Mouse (Mus musculus): Measurements from ENCODE around the gene Prss36. TPM values are rescaled to one million over a fixed set of nuclear protein-coding genes. Genes with fewer than 3 reads are reported as not detected.
A peak's percentile ranks its signal among the peaks of the same experiment; 100 is the strongest.

Gene Prss36
- 11.0 and 12.2 TPM in 2 replicates for polyA plus RNA-seq (2014; fragmentation: Nextera tagmentation; extraction: Ambion mirVana)

DNA sequence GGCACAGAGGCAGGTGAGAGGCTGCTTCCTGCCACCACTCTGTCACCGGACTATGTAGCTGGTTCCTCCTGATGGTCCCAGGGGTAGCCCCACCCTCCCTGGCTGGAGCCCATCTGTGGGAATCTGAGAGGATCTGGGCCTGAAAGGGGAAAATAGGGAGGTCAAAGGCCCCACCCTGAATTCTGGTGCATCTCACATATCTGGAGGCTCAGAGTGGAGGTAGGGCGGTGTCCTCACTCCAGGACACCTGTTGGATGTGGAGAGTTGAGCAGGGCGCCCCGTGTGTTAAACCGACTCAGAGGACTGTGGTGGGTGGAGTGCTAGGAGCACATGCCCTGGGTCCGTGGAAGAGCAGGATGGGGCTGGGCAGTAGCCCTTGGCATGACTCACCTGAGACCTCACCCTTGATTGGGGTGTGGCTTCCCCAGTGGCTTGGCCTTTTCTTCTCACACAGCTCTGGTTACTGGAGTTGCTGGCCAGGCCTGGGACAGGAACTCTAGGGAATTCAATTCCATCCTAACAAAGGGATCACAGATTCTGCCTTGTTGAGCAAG, at the start of gene Prss36:
Gene Prss36 (minus strand): TSS at position 256 of the 554 bp plus-strand sequence.
- no peak within 1 kb of the TSS for H3K27ac ChIP-seq (replicated peaks; ENCODE audit: low read depth, low read length)
- 67% methylated on average over 6 of the region's 6 CpGs for WGBS

DNA sequence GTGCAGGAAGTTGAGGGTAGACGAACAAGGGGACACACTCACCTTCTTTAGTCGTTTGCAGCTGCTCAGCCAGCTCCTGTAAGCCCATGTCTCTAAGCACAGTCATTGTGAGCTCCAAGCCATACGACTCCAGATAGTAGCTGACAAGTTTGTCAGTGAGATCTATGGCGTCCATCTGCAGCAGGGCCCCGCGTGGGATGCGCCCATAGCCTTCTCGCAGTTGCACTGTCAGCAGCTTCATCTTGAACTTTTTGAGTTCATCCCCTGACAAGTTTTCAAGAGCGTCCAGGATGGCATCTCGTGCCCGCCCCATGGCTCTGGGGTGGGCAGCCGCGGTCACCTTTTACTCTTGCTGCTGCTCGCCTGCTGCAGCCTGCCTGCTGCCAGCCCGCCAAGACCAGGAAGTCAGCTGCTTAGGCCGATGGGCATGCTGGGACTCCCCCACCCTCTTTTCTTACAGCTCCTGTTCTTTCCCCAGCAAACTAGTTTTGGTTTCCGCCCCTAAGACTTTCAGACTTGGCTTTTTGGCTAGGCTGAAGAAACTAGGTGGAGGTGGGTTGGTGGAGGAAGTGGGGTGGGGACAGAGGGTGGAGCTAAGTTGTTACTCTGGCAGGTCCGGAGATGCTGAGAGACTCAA, 46.9 kb upstream of the Prss36 start, which contains the start of gene Pycard:
Gene Pycard (minus strand): TSS at position 527 of the 637 bp plus-strand sequence.
- peak within 1 kb of the TSS; percentile 39 for H3K9ac ChIP-seq (replicated peaks; ENCODE audit: low read length)
- peak within 1 kb of the TSS; percentile 29 for H3K4me2 ChIP-seq (ENCODE audit: low read depth, low read length)
- H3K36me3 ChIP-seq (replicated peaks; ENCODE audit: control insufficient read depth, insufficient read depth, low read depth, low read length) = no peaks in the 10 kb centered on the region; the same call in 1 of the 2 replicates
- ATAC-seq (replicated peaks; ENCODE audit: insufficient number of reproducible peaks, low FRiP score, low TSS enrichment, low read depth) (no peak), DNase-seq (ENCODE audit: low spot score) (peak; percentile 31)
- WGBS = 19% methylated on average over 18 of the region's 18 CpGs
- H3K27ac ChIP-seq (replicated peaks; ENCODE audit: low read depth, low read length) = no peak within 1 kb of the TSS
- H3K27me3 ChIP-seq (ENCODE audit: control insufficient read depth, insufficient read depth, low read length) = no peaks in the 10 kb centered on the region
- no peak within 1 kb of the TSS for H3K4me3 ChIP-seq (ENCODE audit: low read depth, low read length)
- H3K4me1 ChIP-seq (ENCODE audit: control insufficient read depth, insufficient read depth, low read length) = no peaks in the 10 kb centered on the region
- H3K9me3 ChIP-seq (replicated peaks; ENCODE audit: control insufficient read depth, low read length) = no peaks in the 10 kb centered on the region

More for the DNA sequence above, at the start of gene Prss36:
- H3K9ac ChIP-seq (replicated peaks; ENCODE audit: low read length) = no peak within 1 kb of the TSS
- H3K4me3 ChIP-seq (ENCODE audit: low read depth, low read length) = no peak within 1 kb of the TSS
- ATAC-seq (replicated peaks; ENCODE audit: insufficient number of reproducible peaks, low FRiP score, low TSS enrichment, low read depth) = no peak
- no peaks in the 10 kb centered on the region for H3K4me1 ChIP-seq (ENCODE audit: control insufficient read depth, insufficient read depth, low read length)
- peaks cover 16% of the 10 kb centered on the region for H3K27me3 ChIP-seq (ENCODE audit: control insufficient read depth, insufficient read depth, low read length)
- no peak for DNase-seq (ENCODE audit: low spot score)
- H3K9me3 ChIP-seq (replicated peaks; ENCODE audit: control insufficient read depth, low read length) = no peaks in the 10 kb centered on the region
- no peak within 1 kb of the TSS for H3K4me2 ChIP-seq (ENCODE audit: low read depth, low read length)
- H3K36me3 ChIP-seq (replicated peaks; ENCODE audit: control insufficient read depth, insufficient read depth, low read depth, low read length) = no peaks in the 10 kb centered on the region

DNA sequence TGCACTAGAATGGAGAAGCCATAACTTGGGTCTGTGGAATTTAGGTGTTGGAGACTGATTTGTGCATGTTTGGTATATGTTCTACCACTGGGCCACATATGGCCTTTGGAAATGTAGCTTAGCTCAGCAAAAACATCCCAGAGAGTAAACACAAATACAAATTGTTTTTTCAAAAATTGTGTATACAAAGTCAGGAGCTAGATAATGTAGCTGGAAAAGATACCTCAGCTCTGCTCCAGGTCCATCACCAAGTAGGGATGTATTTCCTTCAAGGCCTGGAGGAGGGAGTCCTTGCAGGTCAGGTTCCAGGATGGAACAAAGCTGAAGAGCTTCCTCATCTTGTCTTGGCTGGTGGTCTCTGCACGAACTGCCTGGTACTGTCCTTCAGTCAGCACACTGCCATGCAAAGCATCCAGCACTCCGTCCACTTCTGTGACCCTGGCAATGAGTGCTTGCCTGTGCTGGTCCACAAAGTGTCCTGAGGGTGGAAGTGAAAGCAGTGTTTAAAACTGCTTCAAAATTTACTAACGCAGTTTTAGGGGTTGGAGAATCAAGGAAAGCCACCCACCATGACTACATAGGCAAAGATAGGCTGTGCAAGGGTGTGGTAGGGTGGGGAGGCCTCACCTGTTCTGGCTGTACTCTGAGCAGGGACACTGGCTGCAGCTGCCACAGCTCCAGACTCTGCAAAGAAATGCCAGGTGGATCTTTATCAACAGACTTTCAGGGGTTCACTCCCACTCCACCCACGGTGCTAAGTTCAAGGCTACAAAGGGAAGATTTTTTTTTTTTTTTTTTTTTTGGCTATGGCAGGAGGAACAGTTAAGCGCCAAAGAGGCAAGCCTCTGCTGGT, 46.2 kb upstream of the Prss36 start:
- no peak for DNase-seq (ENCODE audit: low spot score)
- H3K4me2 ChIP-seq (ENCODE audit: low read depth, low read length) = no peak overlapping the region; the same call in 1 of the 2 replicates
- H3K9ac ChIP-seq (replicated peaks; ENCODE audit: low read length) = no peak overlapping the region; the same call in 1 of the 2 replicates
- H3K9me3 ChIP-seq (replicated peaks; ENCODE audit: control insufficient read depth, low read length) = no peaks in the 10 kb centered on the region
- no peak for ATAC-seq (replicated peaks; ENCODE audit: insufficient number of reproducible peaks, low FRiP score, low TSS enrichment, low read depth)
- H3K27me3 ChIP-seq (ENCODE audit: control insufficient read depth, insufficient read depth, low read length) = no peaks in the 10 kb centered on the region
- H3K4me3 ChIP-seq (ENCODE audit: low read depth, low read length) = no peak overlapping the region
- no peaks in the 10 kb centered on the region for H3K4me1 ChIP-seq (ENCODE audit: control insufficient read depth, insufficient read depth, low read length)
- 44% methylated on average over 5 of the region's 5 CpGs for WGBS
- no peaks in the 10 kb centered on the region; the same call in 1 of the 2 replicates for H3K36me3 ChIP-seq (replicated peaks; ENCODE audit: control insufficient read depth, insufficient read depth, low read depth, low read length)
- H3K27ac ChIP-seq (replicated peaks; ENCODE audit: low read depth, low read length) = no peak overlapping the region

GRCm38 (mm10) chr7:127991643-127992487, 45.3 kb upstream of the Prss36 start:
- H3K9ac ChIP-seq (replicated peaks; ENCODE audit: low read length) = no peak overlapping the region
- ATAC-seq (replicated peaks; ENCODE audit: insufficient number of reproducible peaks, low FRiP score, low TSS enrichment, low read depth) = peak; percentile 48; the same call in 1 of the 2 replicates
- H3K4me3 ChIP-seq (ENCODE audit: low read depth, low read length) = no peak overlapping the region
- no peak overlapping the region for H3K27ac ChIP-seq (replicated peaks; ENCODE audit: low read depth, low read length)
- no peak overlapping the region for H3K4me2 ChIP-seq (ENCODE audit: low read depth, low read length)
- no peaks in the 10 kb centered on the region for H3K9me3 ChIP-seq (replicated peaks; ENCODE audit: control insufficient read depth, low read length)
- H3K4me1 ChIP-seq (ENCODE audit: control insufficient read depth, insufficient read depth, low read length) = no peaks in the 10 kb centered on the region
- no peaks in the 10 kb centered on the region; the same call in 1 of the 2 replicates for H3K36me3 ChIP-seq (replicated peaks; ENCODE audit: control insufficient read depth, insufficient read depth, low read depth, low read length)
- H3K27me3 ChIP-seq (ENCODE audit: control insufficient read depth, insufficient read depth, low read length) = no peaks in the 10 kb centered on the region
- peak; percentile 78 for DNase-seq (ENCODE audit: low spot score)
- WGBS = 44% methylated on average over 6 of the region's 6 CpGs

- 100% methylated on average over 1 of the region's 1 CpGs for WGBS
- H3K4me2 ChIP-seq (ENCODE audit: low read depth, low read length) = no peak overlapping the region
- no peak for ATAC-seq (replicated peaks; ENCODE audit: insufficient number of reproducible peaks, low FRiP score, low TSS enrichment, low read depth)
These were observed 42.4 kb upstream of the Prss36 start for GRCm38 (mm10) chr7:127988904-127989303.

DNA sequence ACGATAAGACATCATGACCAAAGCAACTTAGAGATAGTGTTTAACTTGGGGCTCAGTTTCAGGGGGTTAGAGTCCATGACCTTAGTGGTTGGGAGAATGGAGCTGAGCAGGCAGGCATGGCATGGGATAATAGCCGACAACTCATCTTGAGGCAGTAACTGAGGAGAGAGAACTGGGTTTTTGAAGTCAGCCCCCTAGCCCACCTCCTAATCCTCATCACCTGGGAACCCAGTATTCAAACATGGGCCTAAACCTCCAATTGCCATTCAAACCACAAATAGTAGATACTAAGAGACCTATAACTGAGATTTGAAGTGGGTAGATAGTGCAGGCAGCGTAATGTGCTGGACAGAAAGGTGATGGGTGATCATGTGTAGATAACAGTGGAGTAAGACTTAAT, 34.1 kb upstream of the Prss36 start:
- 90% methylated on average over 3 of the region's 3 CpGs for WGBS
- Histone ChIP-seq H3K27ac (replicated peaks; ENCODE audit: low read depth, low read length) (no peak overlapping the region), H3K27me3 (ENCODE audit: control insufficient read depth, insufficient read depth, low read length) (no peaks in the 10 kb centered on the region), H3K9ac (replicated peaks; ENCODE audit: low read length) (no peak overlapping the region), H3K4me3 (ENCODE audit: low read depth, low read length) (no peak overlapping the region), H3K36me3 (replicated peaks; ENCODE audit: control insufficient read depth, insufficient read depth, low read depth, low read length) (peaks cover 40% of the 10 kb centered on the region), H3K9me3 (replicated peaks; ENCODE audit: control insufficient read depth, low read length) (no peaks in the 10 kb centered on the region), H3K4me1 (ENCODE audit: control insufficient read depth, insufficient read depth, low read length) (no peaks in the 10 kb centered on the region), H3K4me2 (ENCODE audit: low read depth, low read length) (no peak overlapping the region)
- no peak for DNase-seq (ENCODE audit: low spot score)
- ATAC-seq (replicated peaks; ENCODE audit: insufficient number of reproducible peaks, low FRiP score, low TSS enrichment, low read depth) = no peak

More at GRCm38 (mm10) chr7:127988904-127989303, 42.4 kb upstream of the Prss36 start:
- Histone ChIP-seq H3K4me1 (ENCODE audit: control insufficient read depth, insufficient read depth, low read length) (no peaks in the 10 kb centered on the region), H3K4me3 (ENCODE audit: low read depth, low read length) (no peak overlapping the region), H3K27ac (replicated peaks; ENCODE audit: low read depth, low read length) (no peak overlapping the region), H3K27me3 (ENCODE audit: control insufficient read depth, insufficient read depth, low read length) (no peaks in the 10 kb centered on the region), H3K9me3 (replicated peaks; ENCODE audit: control insufficient read depth, low read length) (no peaks in the 10 kb centered on the region), H3K9ac (replicated peaks; ENCODE audit: low read length) (no peak overlapping the region), H3K36me3 (replicated peaks; ENCODE audit: control insufficient read depth, insufficient read depth, low read depth, low read length) (peaks cover 8% of the 10 kb centered on the region)
- no peak for DNase-seq (ENCODE audit: low spot score)

GRCm38 (mm10) chr7:127978856-127979255, 32.3 kb upstream of the Prss36 start:
- Histone ChIP-seq H3K4me1 (ENCODE audit: control insufficient read depth, insufficient read depth, low read length) (no peaks in the 10 kb centered on the region), H3K9ac (replicated peaks; ENCODE audit: low read length) (no peak overlapping the region), H3K4me2 (ENCODE audit: low read depth, low read length) (no peak overlapping the region), H3K4me3 (ENCODE audit: low read depth, low read length) (no peak overlapping the region), H3K27ac (replicated peaks; ENCODE audit: low read depth, low read length) (no peak overlapping the region), H3K27me3 (ENCODE audit: control insufficient read depth, insufficient read depth, low read length) (no peaks in the 10 kb centered on the region), H3K9me3 (replicated peaks; ENCODE audit: control insufficient read depth, low read length) (no peaks in the 10 kb centered on the region), H3K36me3 (replicated peaks; ENCODE audit: control insufficient read depth, insufficient read depth, low read depth, low read length) (peaks cover 33% of the 10 kb centered on the region)
- ATAC-seq (replicated peaks; ENCODE audit: insufficient number of reproducible peaks, low FRiP score, low TSS enrichment, low read depth) (no peak), DNase-seq (ENCODE audit: low spot score) (no peak)
- 94% methylated on average over 2 of the region's 2 CpGs for WGBS

Measured in embryonic facial prominence, embryonic 11.5 days (tissue).